Mouse (Mus musculus): Measurements from ENCODE around the gene Armh3. TPM values are rescaled to one million over a fixed set of nuclear protein-coding genes. Genes with fewer than 3 reads are reported as not detected.

The Armh3 gene
- polyA plus RNA-seq, 1 experiment from 2014 or later: 17.0 TPM

- H3K27me3 ChIP-seq: no peaks in the 10 kb centered on the region
- H3K36me3 ChIP-seq (ENCODE audit: poor library complexity, severe bottlenecking): peaks cover 12% of the 10 kb centered on the region
- no peak for ATAC-seq
- peak overlapping the region; percentile 99 for H3K27ac ChIP-seq
- peak overlapping the region; percentile 99 for H3K9ac ChIP-seq
- 29% methylated on average over 14 of the region's 14 CpGs for WGBS
- H3K4me3 ChIP-seq: peak overlapping the region; percentile 99
- H3K4me2 ChIP-seq: peak overlapping the region; percentile 100
- H3K9me3 ChIP-seq (replicated peaks): no peaks in the 10 kb centered on the region
- H3K4me1 ChIP-seq: peaks cover 75% of the 10 kb centered on the region
These were observed 42.0 kb upstream of the Armh3 start for GRCm38 (mm10) chr19:46040149-46040902.

GRCm38 (mm10) chr19:46039478-46039877 lies 41.2 kb upstream of the Armh3 start:
- Histone ChIP-seq H3K9ac (peak overlapping the region; percentile 99), H3K27me3 (no peaks in the 10 kb centered on the region), H3K4me3 (peak overlapping the region; percentile 99), H3K9me3 (replicated peaks) (no peaks in the 10 kb centered on the region), H3K4me2 (peak overlapping the region; percentile 100), H3K27ac (peak overlapping the region; percentile 99), H3K4me1 (peaks cover 75% of the 10 kb centered on the region), H3K36me3 (ENCODE audit: poor library complexity, severe bottlenecking) (peaks cover 21% of the 10 kb centered on the region)
- ATAC-seq: peak; percentile 76
- under 1% methylated on average over 25 of the region's 30 CpGs for WGBS

GRCm38 (mm10) chr19:46038851-46039260 lies 40.6 kb upstream of the Armh3 start:
- Histone ChIP-seq H3K27me3 (no peaks in the 10 kb centered on the region), H3K9me3 (replicated peaks) (no peaks in the 10 kb centered on the region), H3K4me3 (peak overlapping the region; percentile 99), H3K4me1 (peaks cover 71% of the 10 kb centered on the region), H3K36me3 (ENCODE audit: poor library complexity, severe bottlenecking) (peaks cover 27% of the 10 kb centered on the region), H3K27ac (peak overlapping the region; percentile 99), H3K4me2 (peak overlapping the region; percentile 100), H3K9ac (peak overlapping the region; percentile 99)
- WGBS: 0% methylated on average over 14 of the region's 17 CpGs
- peak; percentile 2 for ATAC-seq

GRCm38 (mm10) chr19:46037925-46038850 lies 39.9 kb upstream of the Armh3 start:
- 6% methylated on average over 13 of the region's 13 CpGs for WGBS
- Histone ChIP-seq H3K4me1 (peaks cover 65% of the 10 kb centered on the region), H3K9me3 (replicated peaks) (no peaks in the 10 kb centered on the region), H3K4me2 (peak overlapping the region; percentile 100), H3K9ac (peak overlapping the region; percentile 99), H3K27me3 (no peaks in the 10 kb centered on the region), H3K36me3 (ENCODE audit: poor library complexity, severe bottlenecking) (peaks cover 34% of the 10 kb centered on the region), H3K27ac (peak overlapping the region; percentile 99), H3K4me3 (peak overlapping the region; percentile 99)
- no peak for ATAC-seq

GRCm38 (mm10) chr19:46037243-46037924 lies 39.1 kb upstream of the Armh3 start:
- Histone ChIP-seq H3K27me3 (no peaks in the 10 kb centered on the region), H3K4me2 (peak overlapping the region; percentile 100), H3K9me3 (replicated peaks) (no peaks in the 10 kb centered on the region), H3K27ac (peak overlapping the region; percentile 99), H3K36me3 (ENCODE audit: poor library complexity, severe bottlenecking) (peaks cover 42% of the 10 kb centered on the region), H3K9ac (peak overlapping the region; percentile 99), H3K4me1 (peaks cover 57% of the 10 kb centered on the region), H3K4me3 (peak overlapping the region; percentile 99)
- ATAC-seq: no peak
- WGBS: 6% methylated on average over 6 of the region's 6 CpGs

- no peaks in the 10 kb centered on the region for H3K27me3 ChIP-seq
- no peaks in the 10 kb centered on the region for H3K9me3 ChIP-seq (replicated peaks)
- H3K4me1 ChIP-seq: peaks cover 49% of the 10 kb centered on the region
- H3K9ac ChIP-seq: peak overlapping the region; percentile 99
- peak overlapping the region; percentile 100 for H3K4me2 ChIP-seq
- peak overlapping the region; percentile 99 for H3K27ac ChIP-seq
- ATAC-seq: no peak
- WGBS: 64% methylated on average over 13 of the region's 13 CpGs
- peaks cover 49% of the 10 kb centered on the region for H3K36me3 ChIP-seq (ENCODE audit: poor library complexity, severe bottlenecking)
- H3K4me3 ChIP-seq: peak overlapping the region; percentile 99
These were observed 38.4 kb upstream of the Armh3 start for GRCm38 (mm10) chr19:46036477-46037242.

GRCm38 (mm10) chr19:46035971-46036370 lies 37.7 kb upstream of the Armh3 start:
- Histone ChIP-seq H3K9me3 (replicated peaks) (no peaks in the 10 kb centered on the region), H3K4me2 (peak overlapping the region; percentile 100), H3K4me1 (peaks cover 43% of the 10 kb centered on the region), H3K36me3 (ENCODE audit: poor library complexity, severe bottlenecking) (peaks cover 54% of the 10 kb centered on the region), H3K4me3 (peak overlapping the region; percentile 99), H3K27me3 (no peaks in the 10 kb centered on the region), H3K9ac (peak overlapping the region; percentile 21; the same call in 1 of the 2 replicates), H3K27ac (no peak overlapping the region)
- 89% methylated on average over 13 of the region's 13 CpGs for WGBS
- no peak for ATAC-seq

GRCm38 (mm10) chr19:46033911-46034310 lies 35.6 kb upstream of the Armh3 start:
- ATAC-seq: no peak
- H3K9me3 ChIP-seq (replicated peaks): 0 out of 2 replicates have a peak, but pooled peaks cover 4% of the 10 kb centered on the region
- 95% methylated on average over 11 of the region's 11 CpGs for WGBS
- H3K4me2 ChIP-seq: no peak overlapping the region
- H3K27ac ChIP-seq: no peak overlapping the region
- peaks cover 29% of the 10 kb centered on the region for H3K4me1 ChIP-seq
- no peaks in the 10 kb centered on the region for H3K27me3 ChIP-seq
- no peak overlapping the region for H3K4me3 ChIP-seq
- peaks cover 72% of the 10 kb centered on the region for H3K36me3 ChIP-seq (ENCODE audit: poor library complexity, severe bottlenecking)
- no peak overlapping the region for H3K9ac ChIP-seq

GRCm38 (mm10) chr19:46032731-46033510 lies 34.6 kb upstream of the Armh3 start:
- Histone ChIP-seq H3K27me3 (no peaks in the 10 kb centered on the region), H3K4me1 (peaks cover 23% of the 10 kb centered on the region), H3K36me3 (ENCODE audit: poor library complexity, severe bottlenecking) (peaks cover 72% of the 10 kb centered on the region), H3K27ac (no peak overlapping the region), H3K9ac (no peak overlapping the region), H3K4me3 (no peak overlapping the region), H3K9me3 (replicated peaks) (0 out of 2 replicates have a peak, but pooled peaks cover 4% of the 10 kb centered on the region), H3K4me2 (no peak overlapping the region)
- WGBS: 86% methylated on average over 26 of the region's 26 CpGs
- no peak for ATAC-seq

- Histone ChIP-seq H3K9ac (no peak overlapping the region), H3K27me3 (no peaks in the 10 kb centered on the region), H3K4me3 (no peak overlapping the region), H3K36me3 (ENCODE audit: poor library complexity, severe bottlenecking) (peaks cover 72% of the 10 kb centered on the region), H3K4me2 (no peak overlapping the region), H3K9me3 (replicated peaks) (0 out of 2 replicates have a peak, but pooled peaks cover 4% of the 10 kb centered on the region), H3K4me1 (peaks cover 13% of the 10 kb centered on the region), H3K27ac (peak overlapping the region; percentile 31)
- 68% methylated on average over 9 of the region's 9 CpGs for WGBS
- ATAC-seq: no peak
These were observed 33.6 kb upstream of the Armh3 start for GRCm38 (mm10) chr19:46031689-46032432.
